Mouse (Mus musculus): ENCODE measurements at regions not wholly inside any gene's neighbourhood (a gene's known extent, or its start where the extent isn't known, plus 50 kb on each side); places are given as distances from the start of the nearest gene placed in this dataset.

GRCm38 (mm10) chr4:87590797-87591196 lies 360.5 kb upstream of the Slc24a2 start:
- ATAC-seq (replicated peaks; ENCODE audit: low FRiP score, low TSS enrichment, poor library complexity, severe bottlenecking) = no peak

DNA sequence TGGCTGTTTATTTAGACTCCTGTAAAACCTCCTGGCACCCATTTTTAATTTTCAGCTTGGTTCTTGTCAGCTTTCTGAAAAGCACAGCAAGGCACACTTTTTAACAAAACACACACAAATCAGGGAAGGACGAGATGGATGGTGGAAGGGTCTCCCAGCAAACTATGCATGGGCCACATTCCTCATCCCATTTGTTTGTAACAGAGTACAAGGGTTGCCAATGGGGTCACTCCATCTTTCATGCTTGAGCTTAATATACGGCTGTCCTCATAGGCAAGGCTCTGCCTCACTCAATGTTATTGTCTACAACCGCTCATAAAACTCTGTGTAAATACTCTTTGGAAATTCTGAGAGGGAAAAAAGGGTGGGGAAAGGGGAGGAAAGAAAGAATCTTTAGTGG lies 347.9 kb upstream of the Slc24a2 start:
- ATAC-seq (replicated peaks; ENCODE audit: low FRiP score, low TSS enrichment, poor library complexity, severe bottlenecking) = no peak

GRCm38 (mm10) chr4:87570950-87571349 lies 340.7 kb upstream of the Slc24a2 start:
- ATAC-seq (replicated peaks; ENCODE audit: low FRiP score, low TSS enrichment, poor library complexity, severe bottlenecking) = no peak

DNA sequence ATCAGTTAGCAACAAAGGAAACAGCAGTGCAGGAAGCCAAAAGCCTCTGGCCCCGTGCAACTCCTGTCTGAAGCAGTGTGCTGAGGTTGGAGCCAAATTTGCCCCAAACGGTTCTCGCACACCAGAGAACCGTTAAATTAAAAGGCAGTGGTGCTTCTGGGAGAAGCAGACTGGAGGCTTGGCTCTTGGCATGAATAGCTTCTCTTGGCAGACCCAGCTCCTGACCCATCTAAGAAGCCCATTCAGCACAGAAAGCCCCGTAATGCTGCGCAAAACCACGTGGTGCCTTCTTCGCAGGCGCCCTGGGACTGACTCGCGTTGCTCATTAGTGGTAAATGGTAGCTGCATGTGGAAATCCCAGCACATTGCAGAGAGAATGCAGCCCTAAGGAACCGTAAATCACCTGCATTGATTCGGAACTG lies 340.2 kb upstream of the Slc24a2 start:
- ATAC-seq (replicated peaks; ENCODE audit: low FRiP score, low TSS enrichment, poor library complexity, severe bottlenecking) = 0 out of 2 replicates have a peak, but pooled peaks have one; percentile 41

GRCm38 (mm10) chr4:87566616-87567015 lies 336.3 kb upstream of the Slc24a2 start:
- no peak for ATAC-seq (replicated peaks; ENCODE audit: low FRiP score, low TSS enrichment, poor library complexity, severe bottlenecking)

- no peak for ATAC-seq (replicated peaks; ENCODE audit: low FRiP score, low TSS enrichment, poor library complexity, severe bottlenecking)
Measured at GRCm38 (mm10) chr4:87554912-87555311, 324.6 kb upstream of the Slc24a2 start.

All from megakaryocyte-erythroid progenitor cell, adult 5-6 weeks (primary cell).